Mouse (Mus musculus) limb, embryonic 10.5 days (tissue): Measurements from ENCODE around the gene Drc1. TPM values are rescaled to one million over a fixed set of nuclear protein-coding genes. Genes with fewer than 3 reads are reported as not detected.

Source experiments
- DNase-seq: peaks from one replicate; pipeline ENCODE4 v3.0.0-alpha.2; 2017; ENCODE audit warnings: low spot score
- H3K27ac ChIP-seq: fragments of 300-500 bp; sonication (generic); 2 replicates; pipeline ENCODE4 v1.5.1; 2016; ENCODE audit warnings: mild to moderate bottlenecking
- H3K27me3 ChIP-seq: fragments of 300-500 bp; sonication (generic); 2 replicates; pipeline ENCODE4 v1.6.1; 2016; ENCODE audit warnings: low read depth, mild to moderate bottlenecking; ENCODE audit not compliant: poor library complexity, severe bottlenecking
- H3K36me3 ChIP-seq: fragments of 300-500 bp; sonication (generic); 2 replicates; pipeline ENCODE4 v1.6.1; 2016; ENCODE audit warnings: mild to moderate bottlenecking, moderate library complexity
- H3K4me1 ChIP-seq: fragments of 300-500 bp; sonication (generic); 2 replicates; pipeline ENCODE4 v1.6.1; 2016
- H3K4me3 ChIP-seq: fragments of 300-500 bp; sonication (generic); 2 replicates; pipeline ENCODE4 v1.5.1; 2016; ENCODE audit warnings: mild to moderate bottlenecking, moderate library complexity
- H3K9me3 ChIP-seq: fragments of 300-500 bp; sonication (generic); replicated peaks from 2 replicates; pipeline ENCODE4 v1.6.1; 2016; ENCODE audit warnings: mild to moderate bottlenecking
- whole genome bisulfite sequencing: fragments of 180-500 bp; shearing (Covaris S2); methylation state at CpG from one replicate; pipeline ENCODE4 v1.1.7; 2016; 5-methylcytosine and 5-hydroxymethylcytosine counted together
- polyA plus RNA-seq: library from polyadenylated mRNA; unstranded; fragments of >200 nt; fragmentation: Nextera tagmentation; extraction: Ambion mirVana; gene quantifications from 2 replicates; pipeline ENCODE4 v1.2.1, GENCODE M21; 2016

Gene Drc1
- polyA plus RNA-seq, 1 experiment from 2014 or later, result 0.28 TPM

DNA sequence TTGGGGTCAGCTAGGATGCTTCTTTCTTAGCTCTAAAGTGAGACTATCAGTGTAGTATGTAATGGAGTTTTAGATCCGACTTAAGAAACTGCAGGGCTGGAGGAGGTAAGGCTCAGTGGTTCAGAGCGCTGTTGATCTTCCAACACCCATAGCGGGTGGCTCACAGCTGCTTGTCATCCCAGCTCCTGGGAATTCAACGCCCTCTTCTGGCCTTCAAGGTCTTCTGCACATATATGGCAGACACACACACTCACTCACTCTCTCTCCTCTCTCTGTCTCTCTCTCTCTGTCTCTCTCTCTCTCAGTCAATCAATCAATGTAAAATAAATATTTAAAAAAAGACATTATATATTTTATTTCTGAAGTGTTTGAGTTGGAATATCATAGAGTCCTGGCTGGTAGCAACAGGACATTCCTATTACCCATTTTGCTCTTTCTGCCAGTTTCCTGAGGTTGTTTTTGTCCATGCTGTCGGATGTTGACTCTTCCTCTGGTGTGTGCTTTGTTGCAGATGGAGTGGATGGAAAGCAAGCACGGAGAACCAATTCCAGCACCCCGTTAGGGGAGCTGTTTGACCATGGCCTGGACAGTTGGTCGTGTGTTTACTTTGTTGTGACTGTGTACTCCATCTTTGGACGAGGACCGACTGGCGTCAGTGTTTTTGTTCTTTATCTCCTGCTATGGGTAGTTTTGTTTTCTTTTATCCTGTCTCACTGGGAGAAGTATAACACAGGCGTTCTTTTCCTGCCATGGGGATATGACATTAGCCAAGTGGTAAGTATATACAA lies 25.4 kb upstream of the Drc1 start:
- peaks cover 84% of the 10 kb centered on the region for H3K36me3 ChIP-seq
- WGBS, result 90% methylated on average over 12 of the region's 12 CpGs
- H3K4me3 ChIP-seq, result no peak overlapping the region
- DNase-seq, result no peak
- H3K9me3 ChIP-seq, result no peaks in the 10 kb centered on the region
- H3K27ac ChIP-seq, result no peak overlapping the region
- H3K27me3 ChIP-seq, result no peaks in the 10 kb centered on the region
- no peaks in the 10 kb centered on the region for H3K4me1 ChIP-seq

DNA sequence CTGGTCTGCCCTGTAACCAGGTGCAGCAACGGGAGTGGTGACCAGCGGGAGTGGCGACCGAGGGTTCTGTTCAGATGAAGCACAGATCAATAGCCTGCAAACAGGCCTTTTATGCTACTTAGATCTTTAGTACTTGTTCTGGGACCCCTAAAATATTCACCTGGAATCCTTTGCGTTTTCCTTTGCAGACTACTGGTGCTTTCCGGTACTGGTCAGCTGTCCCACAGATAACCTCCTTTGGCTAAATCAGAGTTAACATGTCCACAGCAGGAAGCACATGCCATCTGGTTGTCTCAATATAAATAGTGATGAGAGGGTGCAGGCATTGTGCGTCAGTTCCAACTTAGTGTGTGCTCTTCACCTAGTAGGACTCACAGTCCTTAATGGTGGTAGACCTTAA lies 22.4 kb upstream of the Drc1 start:
- no peaks in the 10 kb centered on the region for H3K4me1 ChIP-seq
- H3K9me3 ChIP-seq, result no peaks in the 10 kb centered on the region
- H3K36me3 ChIP-seq, result peaks cover 83% of the 10 kb centered on the region
- no peaks in the 10 kb centered on the region for H3K27me3 ChIP-seq
- WGBS, result 93% methylated on average over 7 of the region's 7 CpGs
- no peak overlapping the region for H3K4me3 ChIP-seq
- DNase-seq, result no peak
- no peak overlapping the region for H3K27ac ChIP-seq

DNA sequence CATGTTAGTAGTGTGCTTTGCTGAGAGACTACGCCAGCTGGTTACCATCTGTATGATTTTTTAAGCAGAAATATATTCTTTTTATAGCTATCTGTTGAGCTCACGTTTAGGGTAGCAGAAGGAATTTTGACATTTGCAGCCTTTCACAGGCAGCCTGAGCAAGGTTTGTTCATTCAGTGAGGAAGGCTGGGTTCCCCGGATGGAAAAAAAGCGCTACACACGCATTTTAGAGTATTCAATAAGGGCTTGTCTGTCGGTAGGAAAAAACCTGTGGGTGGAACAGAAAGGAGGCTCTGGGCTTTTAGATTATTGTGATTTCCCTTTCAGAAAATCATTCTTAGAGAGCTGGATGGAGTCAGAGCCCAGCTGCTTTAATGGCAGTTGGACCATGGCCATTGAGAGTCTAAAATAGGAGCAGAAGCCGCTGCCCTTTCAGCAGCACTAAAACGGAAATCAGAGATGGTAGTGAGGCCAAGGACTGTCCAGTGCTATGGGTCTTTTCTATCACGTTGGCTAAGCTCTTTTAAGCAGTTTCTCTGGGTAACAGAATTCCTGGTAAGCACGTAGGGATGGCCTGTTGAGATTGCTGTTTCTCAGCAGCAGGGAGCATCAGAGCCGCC lies 10.5 kb upstream of the Drc1 start:
- no peak overlapping the region for H3K27ac ChIP-seq

DNA sequence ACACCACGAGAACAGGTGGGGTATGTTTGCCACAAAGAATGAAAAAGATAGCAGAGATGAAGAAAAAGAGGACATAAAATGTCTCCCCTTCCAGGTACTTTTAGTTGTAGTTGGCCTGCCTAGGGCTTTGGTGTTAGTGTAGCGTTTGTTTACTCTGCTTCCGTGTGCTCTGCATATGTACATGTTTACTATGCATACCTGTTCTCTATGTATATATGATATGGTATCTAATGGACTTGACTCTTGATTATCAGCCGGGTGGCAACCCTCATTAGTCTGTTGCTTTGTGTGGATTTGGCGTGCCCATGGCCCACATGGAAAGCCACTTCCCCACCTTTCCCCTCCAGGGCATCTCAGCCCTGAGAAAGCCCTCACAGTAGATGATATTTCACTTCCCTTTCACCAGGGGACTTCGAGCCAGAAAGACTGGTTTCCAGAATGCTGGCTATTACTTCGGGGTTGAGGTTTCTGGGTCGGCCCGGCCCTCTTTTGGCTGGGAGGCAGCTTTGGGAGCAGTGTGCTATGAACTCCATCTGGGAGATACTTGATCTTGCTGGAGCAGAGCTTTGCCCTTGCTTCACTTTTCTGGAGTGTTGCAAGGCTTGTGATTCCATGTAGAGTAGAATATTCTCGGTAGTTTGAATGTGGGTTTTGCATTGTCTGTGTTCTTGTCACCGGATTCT lies 9.4 kb upstream of the Drc1 start:
- Histone ChIP-seq H3K4me1 (peaks cover 9% of the 10 kb centered on the region; the same call in 1 of the 2 replicates), H3K27me3 (no peaks in the 10 kb centered on the region), H3K27ac (no peak overlapping the region), H3K4me3 (no peak overlapping the region), H3K9me3 (no peaks in the 10 kb centered on the region), H3K36me3 (peaks cover 13% of the 10 kb centered on the region)
- 90% methylated on average over 11 of the region's 11 CpGs for WGBS
- DNase-seq, result no peak

More for the DNA sequence above, 10.5 kb upstream of the Drc1 start:
- H3K4me3 ChIP-seq, result no peak overlapping the region
- H3K9me3 ChIP-seq, result no peaks in the 10 kb centered on the region
- H3K4me1 ChIP-seq, result peaks cover 9% of the 10 kb centered on the region; the same call in 1 of the 2 replicates
- DNase-seq, result no peak
- 87% methylated on average over 11 of the region's 11 CpGs for WGBS
- H3K27me3 ChIP-seq, result no peaks in the 10 kb centered on the region
- peaks cover 24% of the 10 kb centered on the region for H3K36me3 ChIP-seq

DNA sequence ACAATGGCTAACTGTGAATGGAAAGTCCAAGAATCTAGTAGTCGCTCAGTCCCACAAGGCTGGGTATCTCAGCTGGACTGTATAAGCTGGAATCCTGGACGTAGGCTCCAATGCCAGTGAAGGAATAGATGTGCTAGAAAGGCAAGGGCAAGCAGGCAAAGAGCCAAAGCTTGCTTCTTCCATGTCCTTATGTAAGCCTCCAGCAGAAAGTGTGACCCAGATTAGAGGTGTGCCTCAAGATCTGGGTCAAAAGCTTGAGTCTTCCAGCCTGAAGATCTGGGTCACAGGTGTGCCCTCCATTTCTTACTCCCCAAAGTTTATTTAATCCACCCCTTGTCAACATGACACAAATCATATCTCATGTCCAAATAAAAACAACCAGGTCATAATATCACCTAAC lies 4.8 kb upstream of the Drc1 start:
- Histone ChIP-seq H3K9me3 (no peaks in the 10 kb centered on the region), H3K4me3 (no peak overlapping the region), H3K27me3 (peaks cover 9% of the 10 kb centered on the region; the same call in 1 of the 2 replicates), H3K36me3 (no peaks in the 10 kb centered on the region), H3K4me1 (peaks cover 7% of the 10 kb centered on the region), H3K27ac (no peak overlapping the region)
- WGBS, result 88% methylated on average over 2 of the region's 2 CpGs
- DNase-seq, result no peak

DNA sequence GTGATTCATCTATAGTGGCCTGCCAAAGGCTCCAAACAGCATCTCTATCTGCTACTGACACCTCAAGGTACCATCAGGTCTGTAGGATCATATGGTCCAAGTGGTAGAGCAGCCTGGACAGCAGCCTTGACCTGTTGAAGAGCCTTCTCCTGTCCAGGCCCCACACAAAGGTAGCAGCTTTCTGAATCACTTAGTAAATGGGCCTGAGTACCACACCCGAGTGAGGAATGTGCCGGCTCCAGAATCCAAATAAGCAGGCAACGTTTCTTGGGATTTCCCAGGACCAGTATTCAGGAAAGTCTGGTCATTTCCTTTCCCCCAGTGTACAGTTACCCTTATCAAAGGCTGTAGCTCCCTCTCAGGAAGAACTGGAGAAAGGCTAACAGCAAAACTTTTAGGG lies 2.2 kb upstream of the Drc1 start:
- Histone ChIP-seq H3K9me3 (no peaks in the 10 kb centered on the region), H3K36me3 (no peaks in the 10 kb centered on the region), H3K27me3 (peaks cover 13% of the 10 kb centered on the region; the same call in 1 of the 2 replicates), H3K4me1 (peaks cover 10% of the 10 kb centered on the region), H3K4me3 (no peak overlapping the region), H3K27ac (no peak overlapping the region)
- no peak for DNase-seq
- 82% methylated on average over 3 of the region's 3 CpGs for WGBS

DNA sequence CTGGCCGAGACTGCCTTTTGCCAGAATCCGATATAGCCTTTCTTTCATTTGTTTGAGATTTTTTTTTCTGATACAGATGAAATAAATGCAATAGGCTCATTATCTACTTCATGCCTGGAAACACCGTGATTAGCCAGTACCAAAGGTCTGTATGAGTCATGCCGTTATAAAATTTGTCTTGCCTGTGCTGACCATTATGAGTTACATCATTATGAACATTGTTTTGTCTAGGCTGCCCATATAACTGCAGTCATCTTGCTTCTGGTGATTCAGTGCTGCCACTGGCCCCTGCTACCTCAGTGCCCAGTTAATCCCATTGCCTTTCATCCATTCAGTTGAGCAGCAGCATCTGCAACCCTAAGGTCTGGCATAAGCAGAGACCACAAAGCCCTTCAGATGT lies 1.7 kb upstream of the Drc1 start:
- no peak for DNase-seq
- Histone ChIP-seq H3K9me3 (no peaks in the 10 kb centered on the region), H3K27ac (no peak overlapping the region), H3K4me3 (no peak overlapping the region), H3K27me3 (peaks cover 13% of the 10 kb centered on the region; the same call in 1 of the 2 replicates), H3K36me3 (no peaks in the 10 kb centered on the region), H3K4me1 (peaks cover 10% of the 10 kb centered on the region)
- WGBS, result 94% methylated on average over 4 of the region's 4 CpGs

DNA sequence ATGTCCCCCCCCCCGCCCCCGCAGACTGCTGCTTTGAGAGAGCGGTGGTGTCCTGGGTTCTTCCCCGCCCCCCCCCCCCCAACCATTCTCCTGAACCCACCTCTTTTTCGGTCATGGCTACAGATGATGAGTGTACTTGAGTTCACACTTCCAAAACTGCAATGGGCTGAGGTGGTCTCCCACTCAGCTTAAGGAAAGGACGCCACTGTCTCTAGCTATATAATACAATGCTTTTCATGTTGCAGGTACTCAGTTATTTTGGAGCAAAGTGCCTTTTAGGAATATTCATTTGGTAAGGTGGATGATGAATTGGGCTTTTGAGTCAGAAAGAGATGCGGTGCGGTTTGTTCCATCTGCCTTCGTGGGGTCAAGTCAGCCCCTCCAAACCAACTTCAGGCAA lies 324 bp upstream of the Drc1 start:
- Histone ChIP-seq H3K36me3 (no peaks in the 10 kb centered on the region), H3K4me1 (peaks cover 10% of the 10 kb centered on the region), H3K27me3 (peaks cover 13% of the 10 kb centered on the region; the same call in 1 of the 2 replicates), H3K4me3 (peak overlapping the region; percentile 58), H3K9me3 (0 out of 2 replicates have a peak, but pooled peaks cover 2% of the 10 kb centered on the region), H3K27ac (no peak overlapping the region)
- no peak for DNase-seq
- 39% methylated on average over 9 of the region's 9 CpGs for WGBS

DNA sequence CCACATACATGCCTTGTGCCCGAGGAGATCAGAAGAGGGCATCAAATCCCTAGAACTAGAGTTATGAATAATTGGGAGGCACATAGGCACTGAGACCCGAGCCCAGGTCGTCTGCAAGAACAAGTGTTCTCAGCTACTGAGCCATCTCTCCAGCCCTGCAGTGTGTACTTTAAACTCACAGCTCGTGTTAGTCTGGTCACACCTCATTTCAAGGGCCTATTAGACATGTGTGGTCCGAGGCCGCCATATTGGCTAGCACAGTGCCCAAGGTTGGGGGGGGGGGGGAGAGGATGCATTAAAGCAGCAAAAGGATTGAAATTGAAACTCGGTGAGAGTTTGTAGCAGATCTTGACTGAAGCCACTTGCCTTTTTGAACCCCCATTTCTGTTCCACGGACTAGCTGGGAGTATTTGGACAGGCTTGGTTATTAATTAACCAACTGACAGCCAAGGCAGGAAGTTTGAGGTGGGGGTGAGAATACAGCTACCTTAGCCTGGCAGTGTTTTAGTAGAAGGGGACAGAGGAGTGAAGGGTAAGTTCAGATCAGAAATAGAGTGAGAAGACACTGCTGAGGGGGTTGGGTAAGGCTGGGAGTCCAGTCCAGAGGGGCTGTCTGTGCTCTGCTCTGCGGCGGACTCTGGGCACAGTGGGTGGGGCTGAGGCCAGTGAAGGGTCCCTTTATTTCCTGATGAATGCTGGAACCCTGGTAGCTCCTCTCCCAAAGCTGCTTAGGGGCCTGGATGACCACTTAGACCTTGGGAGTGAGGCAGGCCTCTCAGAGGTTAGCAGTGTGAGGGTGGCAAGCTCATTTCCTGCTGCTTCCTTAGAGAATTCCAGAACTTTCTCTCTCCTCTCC lies 5.0 kb downstream of the Drc1 start:
- 87% methylated on average over 10 of the region's 10 CpGs for WGBS
- Histone ChIP-seq H3K9me3 (0 out of 2 replicates have a peak, but pooled peaks cover 2% of the 10 kb centered on the region), H3K4me1 (peaks cover 7% of the 10 kb centered on the region), H3K36me3 (no peaks in the 10 kb centered on the region), H3K27me3 (peaks cover 6% of the 10 kb centered on the region; the same call in 1 of the 2 replicates), H3K4me3 (no peak overlapping the region), H3K27ac (no peak overlapping the region)
- no peak for DNase-seq

DNA sequence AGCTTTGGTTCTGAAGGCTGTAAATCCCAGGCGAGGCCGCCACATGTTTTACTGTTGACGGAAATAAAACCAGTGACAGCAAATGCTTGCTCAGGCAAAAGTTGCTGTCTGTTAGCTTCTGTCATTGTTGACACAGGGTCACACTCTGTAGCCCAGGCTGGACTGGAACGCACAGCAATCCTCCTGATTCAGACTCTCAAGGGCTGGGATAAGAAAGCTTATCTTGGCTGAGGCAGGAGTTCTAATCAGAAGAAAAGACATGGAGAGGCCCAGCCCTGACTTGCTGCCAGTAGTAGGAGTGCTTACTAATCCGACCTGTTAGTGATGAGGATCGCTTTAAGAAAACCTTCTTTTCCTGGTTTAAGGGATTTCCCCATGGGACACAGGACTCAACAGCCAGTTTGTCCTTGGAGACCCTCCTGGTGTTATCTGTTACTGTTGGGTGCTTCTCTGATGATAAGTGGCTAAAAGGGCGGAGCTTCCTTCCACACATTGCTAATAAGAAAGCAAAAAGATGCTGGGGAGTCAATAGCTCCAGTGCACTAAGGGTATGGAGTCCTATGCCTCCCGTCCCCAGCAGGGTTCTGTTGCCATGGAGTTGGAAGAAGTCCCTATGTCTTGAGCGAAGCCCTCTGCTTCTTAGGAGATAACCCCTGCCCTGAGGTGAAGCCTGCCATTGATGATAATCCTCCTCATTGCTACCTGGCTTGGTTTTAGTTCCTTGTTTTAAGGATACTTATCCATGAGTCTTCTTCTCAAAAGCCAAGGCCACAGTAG lies 6.1 kb downstream of the Drc1 start:
- 85% methylated on average over 9 of the region's 9 CpGs for WGBS
- no peak overlapping the region for H3K27ac ChIP-seq
- DNase-seq, result no peak
- H3K27me3 ChIP-seq, result no peaks in the 10 kb centered on the region
- H3K36me3 ChIP-seq, result no peaks in the 10 kb centered on the region
- H3K9me3 ChIP-seq, result 0 out of 2 replicates have a peak, but pooled peaks cover 2% of the 10 kb centered on the region
- peaks cover 3% of the 10 kb centered on the region; the same call in 1 of the 2 replicates for H3K4me1 ChIP-seq
- H3K4me3 ChIP-seq, result no peak overlapping the region

DNA sequence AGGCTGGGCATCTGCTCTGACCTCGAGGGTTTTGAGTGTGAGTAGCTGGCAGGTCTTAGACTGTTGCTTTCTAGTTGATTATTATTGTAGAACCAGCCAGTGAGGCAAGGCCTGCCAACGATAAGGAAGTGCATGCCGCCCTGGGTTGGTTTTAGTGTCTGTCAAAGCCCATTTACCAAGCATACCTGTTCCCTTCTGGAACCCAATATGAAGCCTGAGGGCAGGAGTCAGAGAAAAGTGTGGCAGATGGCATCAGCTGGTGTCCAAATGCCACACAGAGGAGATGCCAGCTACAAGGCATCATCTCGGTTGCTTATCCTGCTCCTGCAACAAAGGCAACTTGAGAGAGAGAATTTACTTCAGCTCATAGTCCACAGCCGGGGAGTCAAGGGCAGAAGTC lies 59.6 kb downstream of the Drc1 start:
- 83% methylated on average over 5 of the region's 5 CpGs for WGBS
- no peak for DNase-seq
- H3K36me3 ChIP-seq, result no peaks in the 10 kb centered on the region

More for the DNA sequence above, 59.6 kb downstream of the Drc1 start:
- Histone ChIP-seq H3K27me3 (peaks cover 22% of the 10 kb centered on the region), H3K4me3 (no peak overlapping the region), H3K4me1 (peaks cover 11% of the 10 kb centered on the region), H3K27ac (no peak overlapping the region), H3K9me3 (no peaks in the 10 kb centered on the region)
